Mouse (Mus musculus): ENCODE data around the gene Gm15446. TPM values are rescaled to one million over a fixed set of nuclear protein-coding genes. Genes with fewer than 3 reads are reported as not detected.

The Gm15446 gene
- polyA plus RNA-seq (2012; rRNA removed) = 0.04 and 0.11 TPM in 2 replicates

DNA sequence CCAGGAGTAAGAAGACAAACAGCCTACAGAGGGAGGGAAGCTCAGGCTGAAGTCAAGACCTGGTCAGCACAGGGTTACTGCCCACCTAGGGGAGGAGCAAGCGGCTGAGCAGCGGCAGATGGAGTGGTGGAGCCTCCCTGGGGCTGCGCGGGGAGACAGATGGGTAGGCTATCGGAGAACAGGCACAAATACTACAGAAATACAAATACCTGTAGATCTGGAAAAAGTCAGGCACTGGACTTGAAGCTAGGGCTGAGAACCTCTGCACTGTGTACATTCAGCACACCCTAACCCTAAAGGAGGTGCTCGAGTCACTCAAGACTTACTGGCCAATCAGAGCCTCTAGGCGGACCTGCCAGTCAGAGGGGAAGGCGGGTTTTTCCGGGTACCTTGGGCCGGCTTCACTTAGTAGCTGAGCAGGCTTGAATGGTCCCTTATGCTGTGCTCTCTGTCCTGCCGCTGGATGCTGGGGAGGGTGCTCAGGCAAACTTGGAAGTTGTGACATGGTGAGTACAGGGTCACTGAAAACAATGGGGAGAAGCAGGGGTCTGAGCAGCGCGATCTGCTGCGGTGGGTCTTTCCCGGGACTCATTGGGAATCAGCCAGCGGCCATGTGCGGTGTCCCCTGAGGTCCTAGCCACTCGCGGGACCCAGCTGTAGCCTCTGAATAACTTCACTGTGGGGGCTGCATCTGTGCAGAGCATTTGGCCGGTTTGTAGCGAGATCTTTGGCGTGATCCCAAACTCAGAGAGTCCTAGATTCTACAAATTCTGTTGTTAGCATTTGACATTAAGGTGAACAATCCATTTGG lies at the start of gene Gm15446:
TSS of gene Gm15446 (plus strand) at position 140 of the 811 bp plus-strand sequence.

Other genes starting within 250 kb of the Gm15446 start
- gene 5430403G16Rik, start 232.4 kb upstream of the Gm15446 start, polyA plus RNA-seq (2012; rRNA removed) = 0.59 and 1.4 TPM in 2 replicates
- 4.5 and 6.3 TPM in 2 replicates for gene 4930522L14Rik, start 171.5 kb upstream of the Gm15446 start, polyA plus RNA-seq (2012; rRNA removed)
- 15.5 and 27.7 TPM in 2 replicates for gene Zfp932, start 73.1 kb downstream of the Gm15446 start, polyA plus RNA-seq (2012; rRNA removed)
- gene Gm17655, start 149.1 kb downstream of the Gm15446 start, polyA plus RNA-seq (2012; rRNA removed) = 0.54 and 2.7 TPM in 2 replicates
- 0.68 and 1.4 TPM in 2 replicates for gene Gm35315, start 171.0 kb downstream of the Gm15446 start, polyA plus RNA-seq (2012; rRNA removed)
- 0.10 and 0.57 TPM in 2 replicates for gene Plcxd1, start 176.6 kb downstream of the Gm15446 start, polyA plus RNA-seq (2012; rRNA removed)
- 117 and 148 TPM in 2 replicates for gene Gtpbp6, start 184.8 kb downstream of the Gm15446 start, polyA plus RNA-seq (2012; rRNA removed)
- 6.3 and 6.9 TPM in 2 replicates for gene Zfp605, start 186.7 kb downstream of the Gm15446 start, polyA plus RNA-seq (2012; rRNA removed)
- gene Chfr, start 212.4 kb downstream of the Gm15446 start, polyA plus RNA-seq (2012; rRNA removed) = 73.4 and 73.9 TPM in 2 replicates